Mouse (Mus musculus) cerebellum, postnatal 4 days (tissue): Measurements from ENCODE around the gene Grid1.

ENCODE experiments used
- DNase-seq, 2 experiments: peaks; one replicate each; pipeline ENCODE4 v3.0.0; 2022; ENCODE audit warnings: low spot score in 2 of 2, mixed read lengths in 1 of 2

The Grid1 gene

GRCm38 (mm10) chr14:35112327-35113275, 292.7 kb downstream of the Grid1 start:
- DNase-seq = no peak

- no peak for DNase-seq
Observed at GRCm38 (mm10) chr14:35113276-35113645, 293.4 kb downstream of the Grid1 start.

- DNase-seq = no peak
Observed at GRCm38 (mm10) chr14:35115913-35116312, 296.0 kb downstream of the Grid1 start.

GRCm38 (mm10) chr14:35120089-35120488, 300.2 kb downstream of the Grid1 start:
- DNase-seq = no peak

- DNase-seq = no peak
Observed at GRCm38 (mm10) chr14:35120905-35121304, 301.0 kb downstream of the Grid1 start.

GRCm38 (mm10) chr14:35122111-35122510, 302.2 kb downstream of the Grid1 start:
- DNase-seq = no peak

GRCm38 (mm10) chr14:35123260-35123875, 303.5 kb downstream of the Grid1 start:
- DNase-seq = no peak

GRCm38 (mm10) chr14:35127616-35128015, 307.7 kb downstream of the Grid1 start:
- DNase-seq = no peak

GRCm38 (mm10) chr14:35135056-35135455, 315.1 kb downstream of the Grid1 start:
- DNase-seq = no peak

GRCm38 (mm10) chr14:35138069-35138468, 318.2 kb downstream of the Grid1 start:
- DNase-seq = no peak

- DNase-seq = peak in 1 of 2 experiments; percentile 21
Observed at GRCm38 (mm10) chr14:35139824-35140223, 319.9 kb downstream of the Grid1 start.

- DNase-seq = no peak
Observed at GRCm38 (mm10) chr14:35152450-35152849, 332.5 kb downstream of the Grid1 start.

- no peak for DNase-seq
Observed at GRCm38 (mm10) chr14:35153701-35154277, 333.9 kb downstream of the Grid1 start.

GRCm38 (mm10) chr14:35154364-35154763, 334.5 kb downstream of the Grid1 start:
- DNase-seq = no peak

GRCm38 (mm10) chr14:35157069-35157655, 337.3 kb downstream of the Grid1 start:
- DNase-seq = no peak

- DNase-seq = no peak
Observed at GRCm38 (mm10) chr14:35159296-35159695, 339.4 kb downstream of the Grid1 start.

- DNase-seq = peak in 1 of 2 experiments; percentile 14
Observed at GRCm38 (mm10) chr14:35167451-35167850, 347.5 kb downstream of the Grid1 start.

GRCm38 (mm10) chr14:35173861-35174260, 354.0 kb downstream of the Grid1 start:
- no peak for DNase-seq

GRCm38 (mm10) chr14:35176021-35176420, 356.1 kb downstream of the Grid1 start:
- DNase-seq = no peak

- DNase-seq = no peak
Observed at GRCm38 (mm10) chr14:35179076-35179475, 359.2 kb downstream of the Grid1 start.

GRCm38 (mm10) chr14:35185399-35185798, 365.5 kb downstream of the Grid1 start:
- DNase-seq = no peak

- no peak for DNase-seq
Observed at GRCm38 (mm10) chr14:35192256-35192655, 372.3 kb downstream of the Grid1 start.
